Mouse (Mus musculus): ENCODE data around the gene Ube2g1.

The Ube2g1 gene

GRCm38 (mm10) chr11:72606694-72607407 lies at the start of gene Ube2g1:
Ube2g1 (plus strand) TSS chr11:72607283.
- DNase-seq (ENCODE audit: low read depth) = peak; percentile 98

- DNase-seq (ENCODE audit: low read depth) = no peak
Measured at GRCm38 (mm10) chr11:72558155-72558554, 48.9 kb upstream of the Ube2g1 start.

GRCm38 (mm10) chr11:72560661-72561060 lies 46.4 kb upstream of the Ube2g1 start:
- DNase-seq (ENCODE audit: low read depth) = no peak

GRCm38 (mm10) chr11:72564232-72564807 lies 42.8 kb upstream of the Ube2g1 start:
- DNase-seq (ENCODE audit: low read depth) = peak; percentile 88

DNA sequence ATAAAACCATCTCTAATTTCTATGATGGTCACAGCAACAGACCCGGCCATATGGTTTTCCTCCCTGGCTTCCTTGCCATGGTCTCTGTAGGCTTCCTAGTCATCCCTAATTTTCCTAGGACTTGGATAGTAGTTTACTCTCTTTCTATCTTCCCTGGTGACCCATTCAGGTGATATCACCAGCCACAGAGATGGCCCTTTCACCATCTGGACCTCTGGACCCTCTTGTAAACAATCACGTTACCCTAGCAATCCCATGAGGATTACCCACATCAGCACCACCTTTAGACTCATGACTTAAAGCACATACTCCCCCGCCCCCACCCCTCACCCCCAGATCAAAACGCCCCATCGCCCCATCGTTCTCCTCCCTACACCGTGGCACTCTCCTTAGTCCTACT lies 40.8 kb upstream of the Ube2g1 start:
- DNase-seq (ENCODE audit: low read depth) = no peak

- no peak for DNase-seq (ENCODE audit: low read depth)
Measured at GRCm38 (mm10) chr11:72566816-72567338, 40.2 kb upstream of the Ube2g1 start.

DNA sequence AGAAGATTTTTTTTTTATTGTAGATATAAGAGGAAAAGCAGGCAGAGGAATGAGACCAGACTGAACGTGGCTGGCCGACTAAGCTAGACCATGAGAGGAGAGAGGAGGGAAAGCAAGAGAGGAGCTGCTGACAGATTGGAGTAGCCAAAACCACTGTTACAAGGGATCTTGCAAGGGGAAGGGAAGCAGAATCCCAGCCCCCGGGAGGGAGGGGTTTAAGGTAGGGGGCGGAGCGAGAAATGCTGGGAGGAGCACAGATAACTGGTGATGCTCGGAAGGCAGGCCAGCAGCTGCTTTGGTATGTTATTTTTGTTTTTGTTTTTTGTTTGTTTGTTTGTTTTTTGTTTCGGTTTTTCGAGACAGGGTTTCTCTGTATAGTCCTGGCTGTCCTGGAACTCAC lies 38.0 kb upstream of the Ube2g1 start:
- DNase-seq (ENCODE audit: low read depth) = peak; percentile 86

DNA sequence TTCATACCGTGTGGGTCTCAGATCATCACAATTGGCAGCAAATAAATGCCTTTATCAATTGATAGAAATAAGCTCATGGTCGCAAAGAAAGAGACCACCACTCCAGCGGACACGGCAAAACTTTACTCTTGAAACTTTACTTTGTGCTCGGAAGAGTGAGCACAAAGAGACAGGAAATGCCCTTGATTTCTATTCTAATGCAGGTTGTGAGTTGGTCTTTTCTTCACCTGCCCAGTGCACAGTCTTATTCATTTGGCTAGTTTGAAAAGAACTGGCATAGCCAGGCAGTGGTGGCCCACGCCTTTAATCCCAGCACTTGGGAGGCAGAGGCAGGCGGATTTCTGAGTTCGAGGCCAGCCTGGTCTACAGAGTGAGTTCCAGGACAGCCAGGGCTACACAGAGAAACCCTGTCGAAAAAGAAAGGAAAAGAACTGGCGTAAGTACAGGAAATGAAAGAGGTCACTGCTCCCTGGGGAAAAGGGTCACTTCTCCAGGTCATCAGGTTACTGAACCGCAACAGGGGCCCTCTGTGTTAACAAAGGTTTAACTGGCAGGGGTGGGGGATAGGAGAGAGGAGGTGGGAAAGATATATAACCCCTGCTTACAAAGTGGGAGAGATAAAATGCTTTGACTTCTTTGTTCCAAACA lies 37.3 kb upstream of the Ube2g1 start:
- no peak for DNase-seq (ENCODE audit: low read depth)

- DNase-seq (ENCODE audit: low read depth) = peak; percentile 94
Measured at GRCm38 (mm10) chr11:72570319-72570979, 36.6 kb upstream of the Ube2g1 start.

- peak; percentile 73 for DNase-seq (ENCODE audit: low read depth)
Measured at GRCm38 (mm10) chr11:72573819-72574218, 33.3 kb upstream of the Ube2g1 start.

DNA sequence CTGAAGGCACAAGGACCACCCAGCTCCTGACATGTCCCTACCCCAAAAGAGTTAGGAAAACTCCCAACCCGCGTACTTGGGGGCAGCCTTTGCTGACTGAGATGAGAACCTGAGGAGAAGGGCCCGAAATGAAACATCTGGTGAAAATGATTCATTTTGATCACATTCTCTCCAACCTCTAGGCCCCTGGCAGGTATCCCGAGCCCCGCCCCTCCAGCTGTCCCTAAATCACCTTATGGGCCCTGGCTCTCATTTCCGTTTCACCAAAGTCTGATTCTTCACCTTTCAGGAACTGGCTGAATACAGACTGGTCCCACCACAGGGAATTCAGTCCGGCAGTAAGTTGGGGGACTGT lies 31.0 kb upstream of the Ube2g1 start:
- DNase-seq (ENCODE audit: low read depth) = no peak

GRCm38 (mm10) chr11:72576466-72577351 lies 30.4 kb upstream of the Ube2g1 start:
- no peak for DNase-seq (ENCODE audit: low read depth)

- DNase-seq (ENCODE audit: low read depth) = no peak
Measured at GRCm38 (mm10) chr11:72578471-72578870, 28.6 kb upstream of the Ube2g1 start.

GRCm38 (mm10) chr11:72581609-72582447 lies 25.3 kb upstream of the Ube2g1 start:
- no peak for DNase-seq (ENCODE audit: low read depth)

- no peak for DNase-seq (ENCODE audit: low read depth)
Measured at GRCm38 (mm10) chr11:72582448-72582705, 24.7 kb upstream of the Ube2g1 start.

- no peak for DNase-seq (ENCODE audit: low read depth)
Measured at GRCm38 (mm10) chr11:72583092-72583491, 24.0 kb upstream of the Ube2g1 start.

- no peak for DNase-seq (ENCODE audit: low read depth)
Measured at GRCm38 (mm10) chr11:72586570-72586969, 20.5 kb upstream of the Ube2g1 start.

GRCm38 (mm10) chr11:72587537-72588233 lies 19.4 kb upstream of the Ube2g1 start:
- peak; percentile 52 for DNase-seq (ENCODE audit: low read depth)

DNA sequence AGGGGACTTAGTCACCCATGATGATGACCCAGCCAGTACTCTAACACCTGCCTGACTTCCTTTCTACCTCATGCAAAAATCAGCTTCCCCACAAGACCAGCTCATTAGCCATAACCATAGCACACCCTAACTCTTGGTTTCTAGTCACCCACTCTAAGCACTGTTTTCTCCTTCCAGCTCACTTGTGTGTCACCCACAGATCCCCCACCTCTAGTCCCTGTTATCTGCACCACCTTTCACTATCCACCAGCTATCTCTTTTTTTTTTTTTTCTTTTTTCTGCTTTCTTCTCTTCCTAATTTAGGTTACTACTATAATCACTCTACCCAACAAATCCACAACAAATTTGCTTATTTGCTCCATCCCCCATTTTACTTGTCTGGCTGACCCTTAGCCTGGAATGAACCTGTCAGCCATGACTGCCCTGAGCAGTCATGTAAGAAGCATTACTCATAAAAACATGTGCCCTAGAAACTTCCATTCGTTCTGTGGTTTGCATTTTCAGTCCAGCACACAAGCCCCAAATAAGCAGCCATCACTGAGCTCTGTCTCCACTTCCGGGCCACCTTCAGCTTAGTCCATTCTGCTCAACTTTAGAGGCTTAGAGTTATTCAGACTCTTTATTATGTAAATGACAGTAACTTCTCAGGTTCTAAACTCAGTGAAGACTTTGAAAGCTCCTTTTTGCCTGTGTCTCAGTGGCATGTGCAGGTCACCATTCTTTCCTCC lies 11.9 kb upstream of the Ube2g1 start:
- no peak for DNase-seq (ENCODE audit: low read depth)

GRCm38 (mm10) chr11:72597780-72598179 lies 9.3 kb upstream of the Ube2g1 start:
- DNase-seq (ENCODE audit: low read depth) = no peak
